Mouse (Mus musculus): ENCODE measurements around the gene Pcnx2.
A peak's percentile ranks its signal among the peaks of the same experiment; 100 is the strongest.

Pcnx2 gene

DNA sequence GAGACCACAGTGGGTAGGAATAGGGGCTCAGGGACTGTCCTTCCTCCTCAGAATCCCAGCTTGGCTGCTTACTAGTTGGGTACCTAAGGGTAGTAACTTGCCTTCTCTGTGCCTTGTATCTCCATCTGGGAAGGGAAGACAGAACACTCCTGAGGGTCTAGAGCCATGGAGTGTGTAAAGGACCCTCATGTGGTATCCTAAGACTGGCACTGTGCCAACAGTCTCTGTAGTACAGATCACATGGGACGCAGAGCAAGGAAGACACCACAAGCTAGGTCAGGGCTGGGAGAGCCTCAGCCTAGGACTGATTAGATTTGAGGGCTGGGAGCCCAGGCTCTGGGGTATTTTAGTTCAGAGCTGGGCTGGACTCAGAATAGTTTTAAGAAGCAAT is 141.0 kb downstream of the Pcnx2 start:
- DNase-seq (ENCODE audit: extremely low spot score, low spot score): no peak

DNA sequence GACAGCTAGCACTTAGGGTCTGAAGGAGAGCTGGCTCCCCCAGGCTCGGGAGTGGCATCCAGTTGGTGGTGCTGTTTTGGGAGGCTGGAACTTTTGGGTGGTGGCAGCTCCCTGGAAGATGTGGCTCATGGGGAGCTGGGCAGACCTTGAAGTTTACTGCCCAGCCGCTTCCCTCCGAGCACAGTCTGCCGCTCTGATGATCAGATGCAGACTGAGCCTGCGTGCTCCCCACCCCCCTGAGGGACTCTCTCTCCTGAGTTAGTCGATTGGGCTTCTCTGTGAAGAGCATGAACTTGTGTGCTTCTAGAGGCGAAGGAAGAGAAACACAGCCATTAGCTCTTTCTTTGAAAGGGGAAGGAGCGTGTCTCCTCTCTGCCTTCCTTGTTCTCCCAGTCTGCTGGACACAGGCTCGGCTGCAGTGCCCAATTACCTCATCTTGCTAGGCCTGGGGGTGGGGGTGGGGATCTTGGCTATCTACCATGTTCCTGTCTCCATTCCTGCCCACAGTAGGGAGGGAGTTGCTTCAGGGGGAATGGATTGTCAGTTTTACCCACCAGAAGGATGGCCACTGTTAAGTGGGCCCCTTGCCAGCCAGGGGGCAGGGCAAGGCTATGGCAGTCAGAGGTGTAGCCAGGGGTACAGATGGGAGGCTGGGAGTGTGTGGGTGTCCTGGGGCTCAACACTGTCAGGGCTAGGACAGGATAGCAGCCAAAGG is 141.6 kb downstream of the Pcnx2 start:
- DNase-seq (ENCODE audit: extremely low spot score, low spot score): no peak

DNA sequence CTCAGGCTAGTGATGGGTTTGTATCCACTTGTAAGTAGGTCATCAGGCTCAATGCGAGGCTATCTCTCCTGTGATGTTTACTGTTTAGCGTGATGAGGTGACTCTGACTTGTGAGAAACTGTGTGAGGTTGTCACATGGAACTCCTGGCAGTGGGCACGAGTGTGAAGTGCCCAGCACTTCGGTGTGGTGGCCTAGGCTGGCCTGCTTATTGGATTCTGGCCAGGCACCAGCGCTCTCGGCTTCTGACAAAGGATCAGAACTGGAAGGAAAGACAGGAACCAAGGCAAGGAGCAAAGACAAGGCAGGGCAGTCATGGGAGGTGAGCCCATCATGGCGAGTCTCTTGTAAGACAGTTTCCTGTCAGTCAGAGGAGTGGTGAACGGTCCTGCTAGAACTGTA is 142.2 kb downstream of the Pcnx2 start:
- no peak for DNase-seq (ENCODE audit: extremely low spot score, low spot score)

DNA sequence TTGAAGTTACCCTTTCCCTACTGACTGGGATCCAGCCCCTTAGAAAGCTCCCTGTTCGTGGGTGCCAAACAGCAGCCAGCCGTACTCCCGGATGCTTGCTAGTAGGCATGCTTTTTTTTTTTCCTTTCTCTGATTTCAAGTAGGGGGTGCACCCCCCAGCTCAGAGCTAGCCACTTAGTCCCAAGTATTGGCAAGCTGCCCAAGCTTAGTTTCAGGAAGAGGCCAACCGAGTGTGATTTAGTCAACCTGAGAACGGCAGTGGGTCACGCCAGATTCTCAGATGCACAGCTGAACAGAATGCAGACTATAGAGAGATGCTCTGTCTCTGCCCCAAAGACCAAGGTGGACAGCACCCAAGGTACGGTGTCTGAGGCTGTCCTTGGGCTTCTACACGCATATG is 147.3 kb downstream of the Pcnx2 start:
- no peak for DNase-seq (ENCODE audit: extremely low spot score, low spot score)

DNA sequence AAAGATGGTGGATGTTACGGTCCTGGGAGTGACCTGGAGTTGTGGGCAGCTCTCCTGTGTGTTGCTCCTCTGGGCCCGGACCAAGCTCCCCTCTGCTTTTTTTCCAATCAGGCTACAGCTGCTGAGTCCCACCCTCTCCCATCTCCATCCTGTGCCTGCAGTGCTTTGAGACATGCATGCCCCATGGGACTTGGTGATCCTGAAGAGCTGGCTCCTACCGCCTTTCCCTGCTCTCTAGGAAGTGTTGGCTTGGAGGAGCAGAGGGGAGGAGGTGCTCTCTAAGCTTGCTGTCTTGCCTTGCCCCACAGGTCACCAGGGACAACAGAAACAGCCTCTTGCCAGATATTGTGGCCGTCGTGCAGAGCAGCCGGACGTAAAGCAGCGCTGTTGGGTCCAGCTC is 150.7 kb downstream of the Pcnx2 start:
- no peak for DNase-seq (ENCODE audit: extremely low spot score, low spot score)

DNA sequence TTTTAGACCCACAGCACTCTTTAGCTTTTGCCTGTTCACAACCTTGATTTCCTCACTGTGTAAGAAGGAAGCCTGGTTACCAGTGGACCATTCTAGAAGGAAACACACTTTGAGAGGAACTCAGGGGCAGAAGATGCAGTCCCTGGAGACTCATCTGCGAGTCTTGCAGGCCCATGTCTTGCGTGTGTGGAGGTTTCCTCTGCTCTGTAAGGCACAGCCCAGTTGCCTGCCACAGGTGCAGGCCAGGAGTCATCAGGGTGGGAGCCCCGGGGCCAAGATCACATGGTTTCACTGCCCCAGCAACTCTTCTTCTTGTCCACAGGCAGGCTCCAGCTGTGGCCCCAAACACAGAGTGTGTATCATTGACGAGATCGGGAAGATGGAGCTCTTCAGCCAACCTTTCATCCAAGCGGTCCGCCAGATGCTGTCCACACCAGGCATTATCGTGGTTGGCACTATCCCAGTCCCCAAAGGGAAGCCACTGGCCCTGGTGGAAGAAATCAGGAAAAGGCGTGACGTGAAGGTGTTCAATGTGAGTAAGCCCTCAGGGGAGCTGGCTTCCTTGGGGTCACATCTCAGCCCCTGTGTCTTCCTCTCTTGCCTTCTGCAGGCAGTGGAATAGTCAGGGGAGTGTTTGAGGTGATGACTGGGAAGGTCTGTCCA is 153.1 kb downstream of the Pcnx2 start:
- no peak for DNase-seq (ENCODE audit: extremely low spot score, low spot score)

DNA sequence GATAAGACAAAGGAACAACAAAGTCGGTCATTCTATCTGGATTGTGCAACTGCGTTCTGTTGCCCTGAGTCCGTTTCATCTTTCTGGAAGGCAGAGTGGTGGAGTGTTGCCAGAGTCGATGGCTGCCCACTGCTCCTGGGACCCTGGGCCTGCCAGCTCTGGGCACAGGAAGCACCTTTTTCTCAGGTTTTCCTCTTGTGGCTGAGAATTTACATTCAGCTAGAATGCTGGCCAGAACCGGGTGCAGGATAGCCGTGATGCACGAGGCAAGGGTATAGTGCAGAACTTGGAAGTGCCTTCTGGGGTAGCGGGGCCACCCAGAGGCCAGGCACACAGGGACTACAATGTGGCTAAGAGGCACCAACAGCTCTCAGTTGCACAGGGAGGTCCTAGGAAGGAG is 155.7 kb downstream of the Pcnx2 start:
- no peak for DNase-seq (ENCODE audit: extremely low spot score, low spot score)

DNA sequence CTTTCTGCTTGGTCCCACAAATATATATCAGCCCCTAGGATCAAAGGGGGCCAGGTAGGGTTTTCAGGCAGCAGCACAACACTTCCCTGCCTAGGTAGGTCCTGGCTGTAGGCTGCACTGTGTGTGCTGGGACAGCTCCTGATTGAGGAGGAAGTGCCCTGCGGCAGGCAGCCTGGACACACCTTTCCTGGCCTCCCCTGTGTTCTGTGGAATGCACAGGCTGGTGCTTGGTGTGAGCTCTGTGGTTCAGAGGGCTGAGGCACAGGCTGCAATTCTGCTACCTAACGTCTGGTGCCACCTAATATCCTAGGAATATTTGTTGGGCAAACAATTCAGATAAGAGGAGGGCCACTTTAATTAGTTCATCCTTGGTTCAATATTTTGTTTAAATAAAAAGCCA is 156.3 kb downstream of the Pcnx2 start:
- no peak for DNase-seq (ENCODE audit: extremely low spot score, low spot score)

DNA sequence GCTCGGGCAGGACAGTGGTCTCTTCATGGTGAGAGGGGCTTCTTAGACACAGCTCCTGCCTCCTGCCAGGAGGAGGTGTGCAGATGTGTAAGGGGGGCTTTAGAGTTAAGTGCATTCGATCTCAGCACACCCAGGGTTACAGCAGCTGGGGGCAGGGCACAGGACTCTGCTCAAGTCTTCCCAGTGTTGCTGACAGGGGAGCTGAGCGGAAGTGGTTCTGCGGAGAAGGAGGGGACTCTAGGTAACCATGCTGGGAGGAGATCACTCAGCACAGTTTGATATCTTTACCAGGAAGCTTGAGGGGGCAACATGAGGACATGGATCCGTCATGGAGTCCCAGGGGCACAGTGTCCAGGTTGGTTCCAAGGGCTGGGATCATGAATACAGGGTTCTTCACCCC is 156.7 kb downstream of the Pcnx2 start:
- no peak for DNase-seq (ENCODE audit: extremely low spot score, low spot score)

DNA sequence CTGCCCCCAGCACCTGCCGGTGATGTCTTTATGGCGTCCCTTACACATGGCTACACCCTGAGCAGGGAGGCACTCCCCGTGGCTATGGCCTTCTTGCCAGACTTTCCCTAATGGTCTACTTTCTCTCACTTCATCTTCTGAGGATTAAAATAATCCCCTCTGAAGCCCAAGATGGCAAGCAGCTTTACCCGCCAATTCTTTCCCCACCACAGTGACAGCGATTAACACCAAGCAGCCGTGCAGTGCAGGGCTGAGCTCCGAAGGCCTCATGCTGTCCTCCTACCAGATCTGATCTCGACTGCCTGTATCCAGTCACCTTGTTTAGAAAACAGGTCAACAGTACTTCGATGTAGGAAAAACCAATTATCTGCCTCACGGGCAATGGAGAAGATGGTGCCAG is 157.5 kb downstream of the Pcnx2 start:
- no peak for DNase-seq (ENCODE audit: extremely low spot score, low spot score)

DNA sequence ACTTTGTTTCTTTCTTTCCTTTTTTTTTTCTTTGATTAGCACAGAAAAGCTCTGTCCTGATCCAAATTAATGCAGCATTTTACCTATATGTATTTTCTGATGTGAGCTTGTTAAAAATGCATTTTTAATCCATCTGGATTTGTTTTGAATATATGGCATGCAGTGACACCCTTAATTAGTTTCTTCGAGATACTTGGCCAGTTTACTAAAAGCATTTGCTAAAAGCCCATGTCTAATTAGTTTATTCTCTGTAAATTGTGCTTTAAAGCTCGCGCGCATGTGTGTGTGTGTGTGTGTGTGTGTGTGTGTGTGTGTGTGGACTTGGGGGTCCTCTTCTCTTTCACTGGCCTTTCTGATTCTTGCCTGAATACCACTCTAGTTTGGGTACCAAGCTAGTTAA is 159.2 kb downstream of the Pcnx2 start:
- DNase-seq (ENCODE audit: extremely low spot score, low spot score): no peak

DNA sequence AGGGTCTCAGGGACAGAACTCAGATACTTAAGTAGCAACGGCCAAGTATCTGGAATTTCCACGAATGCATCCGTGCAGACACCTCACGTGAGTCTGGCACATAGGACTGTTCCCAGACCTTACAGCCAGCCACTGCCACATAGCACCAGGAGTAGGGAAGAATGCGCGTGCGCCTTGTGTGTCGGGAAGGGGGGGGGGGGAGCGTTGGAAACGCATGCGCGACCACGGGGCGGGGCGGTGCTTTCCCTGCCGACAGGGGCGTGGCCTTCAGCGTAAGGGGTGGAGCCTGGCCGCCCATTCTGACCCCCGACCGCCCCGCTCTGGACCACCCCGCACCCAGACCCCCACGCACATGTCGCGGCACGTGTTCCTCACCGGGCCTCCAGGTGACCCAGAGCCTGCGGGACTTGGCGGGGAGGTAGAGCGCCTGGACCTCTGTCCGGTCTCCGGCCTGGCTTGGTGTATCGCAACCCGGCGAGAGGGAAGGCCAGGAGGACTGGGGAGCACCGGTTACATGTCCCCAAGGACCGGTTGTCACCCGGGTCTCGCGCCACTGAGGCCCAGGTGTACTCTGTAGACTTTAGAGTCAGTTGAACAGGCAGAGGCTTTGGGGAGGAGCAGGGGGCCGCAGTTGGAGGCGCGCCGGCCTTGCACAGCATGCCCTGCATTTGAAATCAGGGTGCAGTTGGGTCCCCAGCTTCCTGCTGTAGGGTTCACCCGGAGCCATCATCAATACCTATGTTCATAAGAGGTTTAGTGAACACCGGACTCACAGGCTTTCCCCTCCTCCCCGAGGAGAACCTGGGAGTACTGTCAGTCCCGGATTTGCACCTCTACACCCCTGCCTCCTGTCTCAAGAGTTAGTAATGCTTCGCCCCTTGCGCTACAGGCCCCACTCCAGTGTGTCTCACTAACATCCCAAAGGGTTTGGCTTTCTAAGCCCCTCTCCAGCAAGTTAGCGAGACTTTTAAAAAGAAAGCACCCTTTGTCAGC is 163.9 kb downstream of the Pcnx2 start:
- DNase-seq (ENCODE audit: extremely low spot score, low spot score): peak; percentile 92

DNA sequence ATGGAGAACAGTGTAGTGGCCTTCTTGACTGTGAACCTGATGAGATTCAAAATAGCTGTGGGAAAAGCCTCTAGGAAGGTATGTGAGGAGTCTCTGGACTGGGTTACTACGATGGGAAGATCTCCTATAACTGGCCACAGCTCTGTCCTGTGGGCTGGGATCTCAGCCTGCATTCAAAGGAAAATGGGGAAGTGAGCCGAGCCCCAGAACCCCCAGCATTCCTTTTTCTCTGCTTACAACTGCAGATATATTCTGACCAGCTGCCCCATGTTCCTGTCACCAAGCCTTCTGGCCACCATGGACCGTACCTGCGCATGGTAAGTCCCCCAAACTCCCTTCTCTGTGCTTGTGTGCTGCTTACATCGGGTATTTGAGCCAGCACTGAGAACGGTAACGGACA is 168.4 kb downstream of the Pcnx2 start, which contains the start of gene Ntpcr:
TSS of gene Ntpcr (plus strand) at position 218 of the 400 bp plus-strand sequence.
- DNase-seq (ENCODE audit: extremely low spot score, low spot score): no peak

DNA sequence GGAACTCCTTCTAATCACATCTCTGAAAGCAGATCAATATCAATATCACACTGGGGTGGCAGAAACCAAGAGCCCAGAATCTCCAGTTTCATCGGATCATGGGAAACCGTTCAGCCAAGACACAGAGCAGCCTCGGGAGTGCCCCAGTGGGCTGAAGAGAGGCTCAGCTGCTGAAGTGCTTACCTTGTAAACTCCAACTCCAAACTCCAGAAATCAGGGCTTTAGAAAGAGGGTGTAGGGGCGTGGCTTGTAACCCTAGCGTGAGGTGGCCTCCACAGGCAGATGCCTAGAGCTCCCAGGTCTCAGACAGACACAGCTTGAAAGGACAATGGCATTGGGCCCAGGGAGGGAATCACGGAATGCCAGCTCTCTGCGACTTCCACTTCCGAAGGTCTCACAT is 170.3 kb downstream of the Pcnx2 start:
- DNase-seq (ENCODE audit: extremely low spot score, low spot score): no peak

DNA sequence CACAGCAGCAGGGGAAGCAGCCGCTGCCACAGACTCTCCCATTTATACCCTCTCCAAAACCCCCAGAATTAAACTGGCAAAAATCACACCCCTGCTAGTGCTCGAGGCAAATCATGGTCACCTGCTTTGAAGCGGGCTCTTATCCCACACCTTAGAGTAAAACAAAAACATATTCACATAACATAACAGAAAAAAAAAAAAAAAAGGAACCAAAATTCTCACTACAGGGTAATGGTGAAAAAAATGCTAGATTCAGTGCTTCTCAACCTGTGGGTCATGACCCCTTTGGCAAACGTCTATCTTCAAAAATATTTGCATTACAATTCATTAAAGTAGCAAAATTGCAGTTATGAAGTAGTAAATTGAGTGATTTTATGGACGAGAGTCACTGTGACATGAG is 171.1 kb downstream of the Pcnx2 start:
- no peak for DNase-seq (ENCODE audit: extremely low spot score, low spot score)

DNA sequence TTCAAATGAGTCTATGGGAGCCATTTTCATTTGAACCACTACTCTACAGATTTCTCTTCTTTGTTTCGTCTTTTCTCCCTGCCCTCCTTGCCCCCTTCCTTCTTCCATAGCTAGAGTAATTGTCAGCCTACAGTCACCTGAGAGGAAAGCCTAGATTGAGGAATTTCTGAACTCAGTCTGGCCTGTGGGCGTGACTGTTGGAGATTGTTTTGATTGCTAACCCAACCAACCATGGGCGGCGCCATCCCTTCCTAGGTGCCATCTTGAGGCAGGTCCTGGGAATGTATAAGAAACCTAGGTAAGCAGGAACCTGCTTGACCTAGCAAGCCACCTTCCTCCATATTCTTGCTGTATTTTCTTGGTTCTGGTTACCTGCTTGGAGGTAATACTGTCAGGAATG is 172.0 kb downstream of the Pcnx2 start:
- DNase-seq (ENCODE audit: extremely low spot score, low spot score): no peak

DNA sequence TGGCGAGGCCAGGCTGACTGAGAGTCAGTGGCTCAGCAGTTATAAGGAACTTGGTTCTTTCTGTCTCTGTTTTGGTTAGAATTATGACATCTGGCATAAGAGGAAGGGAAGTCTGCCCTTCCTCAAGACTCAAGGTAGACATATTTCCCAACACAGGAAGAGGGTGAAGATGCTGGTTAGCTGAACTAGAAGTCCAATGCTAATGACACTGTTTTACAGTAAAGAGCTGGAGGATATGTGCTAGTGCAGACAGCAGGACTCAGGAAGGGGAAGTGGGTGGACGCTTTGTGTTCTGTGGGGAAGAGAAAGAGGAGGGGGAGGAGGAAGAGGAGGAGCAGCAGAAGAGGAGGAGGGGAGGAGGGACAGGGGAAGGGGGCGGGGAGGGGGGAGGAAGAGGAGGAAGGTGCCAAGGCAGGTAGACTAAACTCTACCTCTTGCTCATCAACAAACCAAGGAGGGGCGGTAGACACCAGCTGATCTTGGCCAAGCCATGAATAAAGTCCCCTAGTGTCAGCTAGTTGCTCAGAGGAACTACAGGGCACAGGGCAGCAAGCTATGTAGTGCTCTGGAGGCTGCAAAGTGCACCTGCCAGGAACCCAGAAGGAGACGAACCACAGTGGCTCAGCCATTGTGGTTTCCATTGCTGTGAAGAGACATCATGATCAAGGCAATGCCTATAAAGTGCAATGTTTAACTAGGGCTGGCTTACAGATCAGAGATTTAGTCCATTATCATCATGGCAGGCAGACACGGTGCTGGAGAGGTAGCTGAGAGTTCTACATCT is 172.9 kb downstream of the Pcnx2 start:
- no peak for DNase-seq (ENCODE audit: extremely low spot score, low spot score)

DNA sequence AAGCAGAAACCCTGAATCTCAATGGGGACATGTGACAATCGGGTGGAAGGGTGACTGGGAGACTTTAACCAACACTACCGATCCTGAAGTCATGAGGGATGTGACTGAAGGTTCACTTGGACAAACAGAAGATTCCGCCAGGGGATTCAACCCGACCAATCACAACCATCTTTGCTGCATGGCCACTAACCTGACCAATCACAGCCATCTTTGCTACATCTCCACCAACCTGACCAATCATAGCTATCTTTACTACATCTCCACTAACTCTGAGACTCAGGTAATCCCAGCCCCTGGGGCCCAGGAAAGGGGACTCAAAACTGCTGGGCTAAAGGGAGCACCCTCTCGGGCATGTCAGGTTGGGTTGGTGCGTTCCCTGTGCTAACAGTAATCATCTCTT is 174.7 kb downstream of the Pcnx2 start:
- no peak for DNase-seq (ENCODE audit: extremely low spot score, low spot score)

DNA sequence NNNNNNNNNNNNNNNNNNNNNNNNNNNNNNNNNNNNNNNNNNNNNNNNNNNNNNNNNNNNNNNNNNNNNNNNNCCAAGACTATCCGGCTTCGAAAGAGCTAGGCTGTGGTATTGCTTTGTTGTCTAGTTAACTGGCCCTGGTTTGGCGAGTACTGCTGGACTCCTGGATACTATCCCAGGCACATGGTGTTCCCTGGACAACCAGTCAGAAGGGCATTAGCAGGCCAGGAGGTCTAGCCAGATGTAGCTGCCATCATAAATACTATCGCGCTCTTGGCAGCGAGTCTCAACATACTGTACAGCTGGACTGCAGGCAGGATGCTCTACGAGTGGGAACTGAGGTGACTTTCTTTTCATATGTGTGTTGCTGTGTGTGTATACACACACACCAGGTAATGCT is 175.4 kb downstream of the Pcnx2 start:
- no peak for DNase-seq (ENCODE audit: extremely low spot score, low spot score)

DNA sequence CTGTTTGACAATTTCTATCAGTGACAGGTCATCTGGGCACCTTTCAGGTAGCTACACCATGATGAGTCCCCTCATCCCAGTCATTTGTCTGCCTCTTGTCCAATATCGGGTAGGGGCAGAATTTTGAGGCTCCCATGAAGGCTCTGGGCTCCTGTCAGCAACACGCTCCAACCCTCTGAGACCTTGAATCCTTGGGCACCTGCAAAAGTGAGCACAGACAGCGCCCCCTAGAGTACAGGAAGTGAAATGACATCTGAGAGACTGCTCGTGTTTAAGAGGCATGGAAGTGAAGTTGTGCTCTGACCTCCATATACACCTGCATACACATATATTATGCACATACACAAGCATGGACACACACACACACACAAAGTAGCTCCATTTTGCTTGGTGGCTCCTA is 179.2 kb downstream of the Pcnx2 start:
- DNase-seq (ENCODE audit: extremely low spot score, low spot score): no peak

DNA sequence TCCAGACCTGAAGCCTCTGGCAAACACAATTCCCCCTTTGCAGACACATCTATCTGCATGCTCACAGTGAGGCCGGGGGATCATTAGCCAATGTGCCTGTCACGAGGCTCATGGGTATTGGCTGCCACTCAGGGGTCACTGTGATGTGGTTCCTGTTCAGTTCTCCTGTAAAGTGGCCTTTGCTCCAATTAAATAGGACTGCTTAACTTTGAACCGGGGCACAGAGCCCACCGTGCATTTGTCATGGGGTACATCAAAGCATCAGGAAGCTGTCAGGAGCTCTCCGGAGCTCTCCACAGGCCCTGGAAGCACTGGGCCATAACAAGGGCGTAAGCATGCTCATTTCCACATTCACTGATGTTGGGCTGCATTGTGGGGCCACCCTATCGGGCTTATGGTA is 181.5 kb downstream of the Pcnx2 start:
- no peak for DNase-seq (ENCODE audit: extremely low spot score, low spot score)

All from neural tube, embryonic 10.5 days (tissue).